Comparison of ENCODE assay signal across 13 mouse cellular contexts in the genomic region with DNA sequence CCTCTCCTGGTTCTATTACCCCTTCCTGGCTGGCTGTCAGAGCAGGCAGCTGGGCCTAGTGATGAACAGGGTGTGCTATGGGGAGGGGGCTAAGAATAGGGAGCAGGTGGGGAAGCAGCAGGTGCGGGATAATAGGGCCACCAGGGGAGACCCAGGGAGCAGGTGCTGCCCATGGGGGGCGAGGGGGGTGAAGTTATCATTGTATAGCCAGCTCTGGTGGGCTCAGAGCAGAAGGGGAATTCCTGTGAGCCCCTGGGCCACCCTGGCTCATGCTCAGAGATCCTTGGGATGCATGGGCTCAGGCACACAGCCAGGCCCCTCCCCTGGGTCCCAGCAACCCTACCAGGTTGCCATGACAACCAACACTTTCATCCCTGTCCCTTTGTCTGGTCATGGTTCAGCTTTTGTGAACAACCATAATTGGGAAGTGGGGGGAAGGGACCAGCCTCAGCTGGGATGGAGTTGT. TPM values are rescaled to one million over a fixed set of nuclear protein-coding genes. Genes with fewer than 3 reads are reported as not detected.
DNase-seq lines count a peak whose midpoint lies in the region; ATAC-seq and TF ChIP-seq lines count a peak whose summit lies in the region.
"Had no signal": no experiment of that assay in that cellular context is flagged by ENCODE, and none has a peak within 500 bp of the region (broad histone marks: within the 10 kb centered on the region; RNA-seq: fewer than 3 reads in every experiment).

No protein-coding gene starts in this region.

- H3K4me3 ChIP-seq in embryonic facial prominence, embryonic 15.5 days (replicated peaks) = no peak overlapping the region
- H3K4me3 ChIP-seq in gastrocnemius, adult 2 months = no peak overlapping the region

- no peak overlapping the region for H3K9ac ChIP-seq in embryonic facial prominence, embryonic 15.5 days

- no peak for TF ChIP-seq CTCF in gastrocnemius, adult 2 months (IDR thresholded peaks at IDR 0.05)

- H3K36me3 ChIP-seq in embryonic facial prominence, embryonic 15.5 days = no peaks in the 10 kb centered on the region

- WGBS in embryonic facial prominence, embryonic 15.5 days = 19% methylated on average over 2 of the region's 2 CpGs

- H3K4me1 ChIP-seq in embryonic facial prominence, embryonic 15.5 days = no peaks in the 10 kb centered on the region

- intact Hi-C loops in gastrocnemius, adult 2 months (cut with DNase I) = no loop called here

- no peaks in the 10 kb centered on the region for H3K9me3 ChIP-seq in embryonic facial prominence, embryonic 15.5 days (replicated peaks)

- ATAC-seq in embryonic facial prominence, embryonic 15.5 days (ENCODE audit: insufficient number of reproducible peaks, low FRiP score, low TSS enrichment, low read depth) = peak; percentile 40; the same call in 1 of the 2 replicates

- H3K4me2 ChIP-seq in embryonic facial prominence, embryonic 15.5 days (replicated peaks) = no peak overlapping the region
- H3K4me2 ChIP-seq: heart, embryonic 11.5 days had no signal

- H3K27me3 ChIP-seq in embryonic facial prominence, embryonic 15.5 days = no peaks in the 10 kb centered on the region

- no peak overlapping the region for H3K27ac ChIP-seq in embryonic facial prominence, embryonic 15.5 days (replicated peaks)
- H3K27ac ChIP-seq in gastrocnemius, adult 2 months = no peak overlapping the region

- peak; percentile 52 for DNase-seq in right cerebral cortex, postnatal 4 days
- DNase-seq in right cerebral cortex, postnatal 25 days = no peak
- DNase-seq in mesoderm, embryonic 11.5 days (ENCODE audit: low read depth, low spot score) = peak; percentile 87
- no peak for DNase-seq in gastrocnemius, adult 2 months
- no peak for DNase-seq in cerebellum, adult 11-12 months
- DNase-seq in testis, postnatal 14 days (ENCODE audit: low spot score) = no peak
- no peak for DNase-seq in adrenal gland, postnatal 10 days
- DNase-seq: adrenal gland, adult 2 months; kidney, postnatal 14 days; lung, postnatal 14 days had no signal

RNA-seq across cellular contexts. Expression of gene Col6a4, which starts 30.2 kb away (rescaled TPM):
- 0.39 and 0.59 TPM in 2 replicates for polyA plus RNA-seq in embryonic facial prominence, embryonic 15.5 days (2015; fragmentation: Nextera tagmentation; extraction: Ambion mirVana)
- total RNA-seq in gastrocnemius, adult 2 months (2021) = not detected
- total RNA-seq in adrenal gland, postnatal 10 days (2021) = 1 to 10 TPM in 1 of 2 experiments, under 1 TPM in 1; 0.96 to 1.7 TPM
- polyA plus RNA-seq: limb, embryonic 11.5 days had no signal

RNA-seq across cellular contexts. Expression of gene Glyctk, which starts 31.1 kb away (rescaled TPM):
- polyA plus RNA-seq in embryonic facial prominence, embryonic 15.5 days (2015; fragmentation: Nextera tagmentation; extraction: Ambion mirVana) = 2.9 and 3.0 TPM in 2 replicates
- 1 to 10 TPM in 1 of 2 experiments, under 1 TPM in 1; 0.61 to 2.8 TPM for total RNA-seq in gastrocnemius, adult 2 months (2021)
- total RNA-seq in adrenal gland, postnatal 10 days (2021) = 10 to 100 TPM; 15.7 to 23.2 TPM

RNA-seq across cellular contexts. Expression of gene Wdr82, which starts 43.9 kb away (rescaled TPM):
- polyA plus RNA-seq in embryonic facial prominence, embryonic 15.5 days (2015; fragmentation: Nextera tagmentation; extraction: Ambion mirVana) = 22.3 and 24.2 TPM in 2 replicates
- total RNA-seq in gastrocnemius, adult 2 months (2021) = 10 to 100 TPM; 19.4 to 25.9 TPM
- 10 to 100 TPM; 72.1 to 87.6 TPM for total RNA-seq in adrenal gland, postnatal 10 days (2021)

Comparison
In these comparisons a context has a peak if more than half of its experiments do, and no peak if none do; other contexts are left out.
1. DNase-seq: peak in right cerebral cortex, postnatal 4 days (single experiment) and mesoderm, embryonic 11.5 days (single experiment); none in right cerebral cortex, postnatal 25 days (single experiment), gastrocnemius, adult 2 months (single experiment), cerebellum, adult 11-12 months (single experiment), testis, postnatal 14 days (single experiment) and adrenal gland, postnatal 10 days (single experiment).
2. RNA of gene Glyctk, which starts 31.1 kb away (total RNA-seq): 15.7 to 23.2 TPM in adrenal gland, postnatal 10 days; 0.61 to 2.8 TPM in gastrocnemius, adult 2 months; every median in the first group is over 4 times any median in the second.